Mouse (Mus musculus): ENCODE measurements around the gene Sbk3.

Gene Sbk3

DNA sequence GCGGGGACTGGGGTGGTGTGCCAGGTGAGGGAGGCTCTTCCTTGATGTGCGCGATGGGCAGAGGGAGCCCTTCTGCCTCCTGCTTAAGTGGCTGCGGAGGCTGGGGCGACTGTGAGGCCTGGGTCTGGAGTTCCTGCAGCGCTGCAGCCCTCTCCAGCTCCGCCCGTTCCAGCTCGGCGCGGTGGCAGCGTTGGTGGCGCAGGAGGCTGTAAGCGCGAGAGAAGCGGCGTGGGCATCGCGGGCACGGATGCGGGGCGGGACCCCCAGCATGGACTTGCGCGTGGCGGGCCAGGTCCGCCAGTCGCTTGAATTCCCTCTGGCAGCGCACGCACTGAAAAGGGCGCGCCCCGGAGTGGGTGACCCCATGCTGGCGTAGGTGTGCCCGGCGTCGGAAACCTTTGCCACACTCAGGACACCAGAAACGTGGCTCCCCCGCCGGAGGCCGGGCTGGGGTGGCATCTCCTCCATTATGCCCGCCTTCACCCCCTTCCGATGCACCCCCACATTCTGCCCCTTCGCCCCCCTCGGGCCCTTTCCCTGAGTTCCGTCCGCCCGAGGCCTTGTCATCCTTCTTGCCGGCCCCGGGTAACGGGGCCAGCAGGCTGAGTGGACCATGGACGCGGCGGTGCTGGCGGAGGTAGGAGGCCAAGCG, 22.5 kb upstream of the Sbk3 start:
- DNase-seq (ENCODE audit: low spot score), result no peak

DNA sequence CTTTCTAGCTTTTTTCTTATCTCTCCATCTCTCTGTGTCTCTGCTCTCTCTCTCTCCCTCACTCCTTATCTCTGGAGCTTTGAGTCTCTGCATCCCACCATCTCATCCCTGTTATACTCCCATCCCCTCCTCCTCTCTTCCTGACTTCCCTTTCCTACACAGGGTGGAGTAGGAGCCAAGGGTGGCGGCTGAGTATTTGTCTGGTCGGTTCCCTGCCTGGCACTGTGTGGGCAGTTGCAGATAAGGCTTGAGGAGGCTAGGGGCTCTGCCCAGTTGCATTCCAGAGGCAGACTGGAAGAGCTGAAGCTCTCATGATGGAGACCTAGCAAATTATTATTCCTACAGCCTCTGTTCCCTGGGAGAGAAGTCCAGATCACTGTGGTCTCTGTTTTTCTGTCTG, 17.3 kb upstream of the Sbk3 start:
- DNase-seq (ENCODE audit: low spot score), result no peak

DNA sequence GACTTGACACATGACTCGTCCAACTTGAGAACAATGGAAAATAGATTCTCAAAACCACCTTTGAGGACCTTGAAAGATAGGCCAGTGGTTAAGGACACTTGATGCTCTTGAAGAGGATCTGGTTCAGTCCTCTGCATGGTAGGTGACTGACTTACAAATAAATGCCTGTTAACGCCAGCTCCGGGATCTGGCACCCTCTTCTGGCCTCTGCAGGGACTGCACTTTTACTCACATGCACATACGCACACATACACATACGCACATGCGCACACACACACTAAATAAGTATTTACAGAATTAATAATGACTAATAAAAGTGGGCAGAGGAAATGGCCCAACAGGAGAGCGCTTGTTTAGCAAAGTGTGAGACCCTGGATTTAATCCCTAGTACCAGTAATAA, 5.9 kb upstream of the Sbk3 start:
- DNase-seq (ENCODE audit: low spot score), result no peak

- DNase-seq (ENCODE audit: low spot score), result no peak
Measured at GRCm38 (mm10) chr7:4975455-4975854, 4.5 kb upstream of the Sbk3 start.

- DNase-seq (ENCODE audit: low spot score), result peak; percentile 76
Measured at GRCm38 (mm10) chr7:4972321-4973047, 1.5 kb upstream of the Sbk3 start.

GRCm38 (mm10) chr7:4971710-4972109, 742 bp upstream of the Sbk3 start:
- DNase-seq (ENCODE audit: low spot score), result no peak

DNA sequence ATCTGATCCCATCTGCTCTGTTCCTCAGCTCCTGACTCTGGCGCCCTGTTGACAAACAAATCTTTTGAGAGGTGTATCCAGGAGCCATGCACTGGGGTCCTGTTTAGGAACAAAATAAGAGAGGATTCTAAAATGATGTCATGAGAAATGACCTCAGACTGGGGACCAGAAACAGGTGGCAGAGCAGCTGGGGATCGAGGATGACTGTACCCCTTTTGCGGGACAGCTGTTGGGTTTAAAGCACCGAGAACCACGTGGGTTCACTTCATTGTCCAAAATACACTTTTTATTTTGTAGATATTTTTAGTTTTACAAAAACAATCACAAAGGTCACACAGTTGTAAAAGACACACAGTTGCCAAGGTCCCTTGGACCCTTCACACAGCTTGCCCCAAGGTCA, 6.0 kb downstream of the Sbk3 start:
- DNase-seq (ENCODE audit: low spot score), result no peak

GRCm38 (mm10) chr7:4964272-4964671, 6.7 kb downstream of the Sbk3 start, which contains the start of gene Sbk2:
Sbk2 (minus strand) TSS chr7:4964406.
- DNase-seq (ENCODE audit: low spot score), result no peak

GRCm38 (mm10) chr7:4963527-4963926, 7.4 kb downstream of the Sbk3 start:
- DNase-seq (ENCODE audit: low spot score), result no peak

DNA sequence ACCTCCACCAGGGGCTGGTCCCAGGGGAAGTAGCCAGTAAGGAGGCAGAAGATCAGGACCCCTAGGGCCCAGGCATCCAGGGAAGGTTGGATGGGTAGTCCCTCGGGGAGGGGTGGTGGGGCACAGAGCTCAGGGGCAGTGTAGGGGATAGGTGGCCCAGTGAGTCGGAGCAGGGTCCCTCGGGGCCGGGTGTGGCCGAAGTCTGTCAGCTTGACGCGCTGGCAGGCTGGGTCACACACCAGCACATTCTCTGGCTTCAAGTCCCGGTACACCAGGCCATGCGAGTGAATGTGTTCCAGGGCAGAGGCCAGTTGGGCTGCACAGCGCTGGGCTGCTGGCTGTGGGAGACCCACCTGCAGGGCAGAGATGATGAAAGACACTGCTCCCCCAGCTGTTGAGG, 13.6 kb downstream of the Sbk3 start:
- DNase-seq (ENCODE audit: low spot score), result no peak

- peak; percentile 77 for DNase-seq (ENCODE audit: low spot score)
Measured at GRCm38 (mm10) chr7:4953815-4954445, 17.0 kb downstream of the Sbk3 start.

- DNase-seq (ENCODE audit: low spot score), result no peak
Measured at GRCm38 (mm10) chr7:4950561-4951342, 20.2 kb downstream of the Sbk3 start.

- DNase-seq (ENCODE audit: low spot score), result no peak
Measured at GRCm38 (mm10) chr7:4948386-4948785, 22.6 kb downstream of the Sbk3 start.

DNA sequence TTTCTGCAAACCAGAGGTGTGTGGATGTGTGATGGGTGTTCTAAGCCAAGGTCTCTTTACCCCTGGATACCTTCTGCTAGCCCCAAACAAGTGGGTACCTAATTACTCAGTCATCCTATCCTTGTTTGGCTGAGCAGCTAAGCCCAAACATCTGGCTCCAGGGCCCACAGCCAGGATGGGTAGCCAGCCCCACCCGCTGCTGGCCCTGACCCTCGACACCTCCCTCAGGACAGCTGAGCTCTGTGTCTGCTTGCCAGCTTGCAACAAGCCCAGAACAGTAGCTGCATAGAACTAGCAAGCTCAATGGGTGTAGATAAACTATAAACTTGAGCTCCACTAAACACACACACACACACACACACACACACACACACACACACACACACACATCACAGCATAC, 23.1 kb downstream of the Sbk3 start:
- peak; percentile 77 for DNase-seq (ENCODE audit: low spot score)

- peak; percentile 92 for DNase-seq (ENCODE audit: low spot score)
Measured at GRCm38 (mm10) chr7:4943223-4943815, 27.6 kb downstream of the Sbk3 start.

- DNase-seq (ENCODE audit: low spot score), result no peak
Measured at GRCm38 (mm10) chr7:4942673-4943072, 28.3 kb downstream of the Sbk3 start.

GRCm38 (mm10) chr7:4940068-4940479, 30.9 kb downstream of the Sbk3 start:
- DNase-seq (ENCODE audit: low spot score), result peak; percentile 79

DNA sequence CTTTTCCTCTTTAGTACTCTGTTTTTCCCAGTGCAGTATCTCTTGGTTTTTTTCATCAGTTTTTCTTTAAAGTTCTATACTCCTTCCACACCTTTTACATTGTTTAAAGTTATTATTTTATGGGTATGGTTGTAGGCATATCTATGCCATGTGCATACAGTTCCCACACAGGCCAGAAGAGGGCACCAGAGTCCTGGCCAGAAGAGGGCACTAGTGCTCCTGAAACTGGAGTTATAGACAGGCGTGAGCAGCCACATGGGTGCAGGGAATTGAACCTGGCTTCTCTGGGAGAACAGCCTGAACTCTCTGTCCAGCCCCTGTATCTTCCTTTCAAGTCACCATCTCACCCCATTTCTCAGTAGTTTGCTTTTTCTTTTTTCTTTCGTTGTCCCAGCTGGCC, 32.5 kb downstream of the Sbk3 start:
- peak; percentile 52 for DNase-seq (ENCODE audit: low spot score)

- no peak for DNase-seq (ENCODE audit: low spot score)
Measured at GRCm38 (mm10) chr7:4937392-4937791, 33.6 kb downstream of the Sbk3 start.

- DNase-seq (ENCODE audit: low spot score), result no peak
Measured at GRCm38 (mm10) chr7:4936832-4937231, 34.1 kb downstream of the Sbk3 start.

GRCm38 (mm10) chr7:4934160-4934914, 36.6 kb downstream of the Sbk3 start:
- no peak for DNase-seq (ENCODE audit: low spot score)

All from adipocyte (in vitro differentiated cells).